Mouse (Mus musculus) CH12F3 (cell line): ENCODE results near the gene Fn1.

Experiments used
- in situ Hi-C: fragments of 300-500 bp; cut with MboI; formaldehyde crosslinking; loops from 2 replicates; pipeline ENCODE4 v1.14.3; 2020; ENCODE audit warnings: low sequenced_read_pairs

Fn1 gene

GRCm38 (mm10) chr1:71652551-71653399 lies at the start of gene Fn1:
Gene Fn1, minus strand, starts transcription at chr1:71653200.
- in situ Hi-C loops: no loop called here

DNA sequence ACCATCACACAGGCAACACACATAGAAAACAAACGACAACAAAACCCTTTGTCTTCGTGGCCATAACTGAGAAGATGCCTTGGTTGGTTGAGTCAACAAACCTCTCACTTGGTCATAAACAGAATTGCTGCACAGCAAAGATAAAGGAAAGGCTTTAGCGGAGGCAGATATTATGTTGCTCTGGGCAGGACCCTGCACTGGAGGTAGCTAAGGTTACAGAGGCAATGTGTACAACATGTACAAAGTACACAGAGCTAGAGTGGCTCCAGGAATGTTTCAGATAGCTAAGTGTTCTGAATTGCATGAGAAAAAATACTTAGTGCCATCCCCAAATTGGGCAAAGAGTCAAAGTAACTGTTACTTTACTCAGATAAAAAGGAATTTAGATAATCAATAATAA lies 43.1 kb upstream of the Fn1 start:
- in situ Hi-C loops: no loop called here

- in situ Hi-C loops: no loop called here
Measured at GRCm38 (mm10) chr1:71691472-71692277, 38.7 kb upstream of the Fn1 start.

GRCm38 (mm10) chr1:71688926-71689303 lies 35.9 kb upstream of the Fn1 start:
- in situ Hi-C loops: no loop called here

DNA sequence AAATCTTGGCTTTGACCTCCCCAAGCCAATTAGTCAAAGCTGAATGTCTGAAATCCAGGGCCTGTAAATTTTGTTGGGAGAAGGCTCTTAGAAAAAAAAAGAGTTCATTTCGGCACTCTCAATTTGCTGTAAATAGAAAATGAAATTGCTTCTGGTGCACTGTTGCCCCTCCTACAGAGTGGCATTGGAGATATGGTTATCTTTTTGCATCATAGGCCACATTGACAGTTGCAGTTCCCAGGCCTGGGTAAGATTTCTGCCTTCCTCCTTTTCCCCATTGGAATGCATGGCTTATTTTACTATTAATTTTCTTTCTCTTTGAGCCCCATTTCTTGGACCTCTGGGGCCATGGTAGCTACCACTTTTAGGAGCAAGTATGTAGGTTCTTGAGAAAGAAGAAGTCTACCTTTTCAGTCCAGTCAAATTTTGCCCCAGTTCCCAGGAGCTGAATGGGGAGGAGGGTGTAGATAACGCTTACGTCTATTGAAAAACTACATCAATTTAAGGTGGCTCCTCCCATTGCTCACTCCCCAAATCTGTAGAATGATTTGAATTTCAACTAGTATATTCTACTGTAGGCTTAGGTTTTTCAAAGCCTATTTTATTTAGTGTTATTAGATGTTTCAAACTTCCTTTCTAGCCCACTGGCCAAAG lies 35.4 kb upstream of the Fn1 start:
- in situ Hi-C loops: no loop called here

- in situ Hi-C loops: no loop called here
Measured at GRCm38 (mm10) chr1:71686791-71687190, 33.8 kb upstream of the Fn1 start.

- in situ Hi-C loops: no loop called here
Measured at GRCm38 (mm10) chr1:71683736-71684135, 30.7 kb upstream of the Fn1 start.

DNA sequence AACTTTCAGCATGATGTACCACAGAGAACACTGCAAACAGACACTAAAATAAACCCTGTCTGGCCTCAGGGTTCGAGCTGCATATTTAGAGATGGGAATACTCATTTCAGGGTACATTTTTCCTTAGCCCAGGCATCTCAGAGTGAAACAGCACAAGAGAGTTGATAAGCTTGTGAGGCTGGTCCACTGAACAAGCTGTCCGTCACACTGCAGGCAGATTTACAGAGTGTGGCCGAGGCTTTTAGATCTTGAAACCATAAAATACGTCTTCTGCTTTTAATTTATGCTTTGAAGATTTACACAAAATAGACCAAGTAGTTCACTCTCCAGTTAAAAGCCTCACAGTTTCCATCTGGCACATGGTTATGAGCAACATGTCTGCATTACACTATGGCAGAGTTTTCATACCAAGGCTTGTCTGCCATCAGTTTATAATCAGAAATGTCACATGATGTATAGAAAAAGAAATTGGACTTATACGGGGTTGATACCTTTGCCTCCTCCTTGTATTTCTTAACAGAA lies 29.3 kb upstream of the Fn1 start:
- in situ Hi-C loops: no loop called here

GRCm38 (mm10) chr1:71681306-71681705 lies 28.3 kb upstream of the Fn1 start:
- in situ Hi-C loops: no loop called here

GRCm38 (mm10) chr1:71680046-71680672 lies 27.2 kb upstream of the Fn1 start:
- in situ Hi-C loops: no loop called here

- in situ Hi-C loops: no loop called here
Measured at GRCm38 (mm10) chr1:71675420-71675819, 22.4 kb upstream of the Fn1 start.

- in situ Hi-C loops: no loop called here
Measured at GRCm38 (mm10) chr1:71674274-71674673, 21.3 kb upstream of the Fn1 start.

GRCm38 (mm10) chr1:71673398-71673910 lies 20.5 kb upstream of the Fn1 start:
- in situ Hi-C loops: no loop called here

DNA sequence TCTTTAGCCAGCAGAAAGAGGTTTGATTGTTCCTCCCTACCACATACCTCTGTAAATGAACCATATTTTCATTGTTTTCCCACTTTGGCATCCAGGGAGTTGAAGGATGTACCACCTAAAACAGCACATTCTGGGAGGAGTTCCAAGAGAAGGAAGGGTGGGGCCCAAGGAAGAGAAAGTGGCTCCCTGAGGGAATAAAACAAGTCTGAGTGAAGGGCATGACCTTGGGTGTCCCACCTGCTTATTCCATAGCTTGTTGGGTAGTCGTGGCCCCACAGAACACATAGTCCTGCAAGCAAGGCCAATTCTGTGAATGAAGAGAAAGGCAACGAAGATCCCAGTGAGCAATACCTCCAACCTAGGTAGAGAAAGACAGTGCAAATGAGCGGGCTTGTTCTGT lies 19.3 kb upstream of the Fn1 start:
- in situ Hi-C loops: no loop called here

DNA sequence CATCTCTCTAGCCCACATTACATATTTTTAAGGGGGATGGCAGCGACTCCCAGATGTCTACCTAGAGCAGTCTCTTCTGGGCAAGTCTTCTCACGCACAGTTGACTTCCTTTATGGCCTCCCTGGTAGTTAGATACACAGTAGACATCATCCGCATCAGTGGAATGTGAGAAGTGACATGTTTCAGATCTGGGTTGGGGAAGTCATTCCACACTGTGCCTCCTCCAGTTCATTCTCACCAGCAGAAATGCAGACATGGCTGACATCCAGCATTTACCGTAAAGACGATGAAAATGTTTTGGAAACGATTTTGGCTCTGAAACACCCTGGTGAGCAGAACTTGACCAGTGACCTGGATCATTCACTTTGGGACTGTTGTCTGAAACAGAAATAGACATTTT lies 10.2 kb upstream of the Fn1 start:
- in situ Hi-C loops: no loop called here

DNA sequence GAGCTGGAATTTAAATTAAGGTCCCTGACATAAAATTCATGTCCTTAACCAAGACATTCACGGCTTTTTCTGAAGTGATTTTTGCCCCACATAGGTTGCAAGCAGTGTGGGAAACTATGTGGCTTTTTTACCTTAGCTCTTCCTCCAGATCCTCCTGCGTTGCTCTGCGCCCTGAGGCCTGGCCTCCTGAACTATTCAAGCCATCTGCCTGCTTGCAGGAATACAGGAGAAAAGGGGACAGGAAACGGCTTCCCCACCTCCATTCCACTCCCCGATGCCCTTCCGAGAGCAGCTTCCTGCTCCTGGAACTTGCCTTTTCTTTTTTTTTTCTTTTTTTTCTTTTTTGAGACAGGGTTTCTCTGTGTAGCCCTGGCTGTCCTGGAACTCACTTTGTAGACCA lies 5.6 kb upstream of the Fn1 start:
- in situ Hi-C loops: no loop called here

DNA sequence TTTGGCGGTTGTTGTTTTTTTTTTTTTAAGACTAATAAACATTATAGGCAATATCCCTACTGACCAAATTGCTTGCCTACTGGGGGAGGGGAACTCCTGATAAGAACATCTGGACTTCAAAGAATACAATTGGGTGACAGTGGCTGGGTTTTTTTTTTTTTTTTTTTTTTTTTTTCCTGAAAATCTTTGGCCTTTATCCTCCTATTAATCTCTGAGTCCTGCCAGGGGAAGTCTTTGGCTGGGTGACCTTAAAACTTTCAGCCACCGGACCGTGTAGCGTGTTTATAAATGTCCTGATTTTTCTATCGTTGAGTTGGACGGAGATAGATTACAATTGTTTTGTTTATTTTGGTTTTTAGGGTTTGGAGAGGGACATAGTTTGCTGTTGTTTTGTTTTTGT lies 3.3 kb upstream of the Fn1 start:
- in situ Hi-C loops: no loop called here

GRCm38 (mm10) chr1:71654221-71654620 lies 1.2 kb upstream of the Fn1 start:
- in situ Hi-C loops: no loop called here

GRCm38 (mm10) chr1:71653400-71654159 lies 580 bp upstream of the Fn1 start:
- in situ Hi-C loops: no loop called here

GRCm38 (mm10) chr1:71651828-71652227 lies 1.2 kb downstream of the Fn1 start:
- in situ Hi-C loops: no loop called here
